Mouse (Mus musculus): Measurements from ENCODE around the gene Bspry.

Bspry gene

DNA sequence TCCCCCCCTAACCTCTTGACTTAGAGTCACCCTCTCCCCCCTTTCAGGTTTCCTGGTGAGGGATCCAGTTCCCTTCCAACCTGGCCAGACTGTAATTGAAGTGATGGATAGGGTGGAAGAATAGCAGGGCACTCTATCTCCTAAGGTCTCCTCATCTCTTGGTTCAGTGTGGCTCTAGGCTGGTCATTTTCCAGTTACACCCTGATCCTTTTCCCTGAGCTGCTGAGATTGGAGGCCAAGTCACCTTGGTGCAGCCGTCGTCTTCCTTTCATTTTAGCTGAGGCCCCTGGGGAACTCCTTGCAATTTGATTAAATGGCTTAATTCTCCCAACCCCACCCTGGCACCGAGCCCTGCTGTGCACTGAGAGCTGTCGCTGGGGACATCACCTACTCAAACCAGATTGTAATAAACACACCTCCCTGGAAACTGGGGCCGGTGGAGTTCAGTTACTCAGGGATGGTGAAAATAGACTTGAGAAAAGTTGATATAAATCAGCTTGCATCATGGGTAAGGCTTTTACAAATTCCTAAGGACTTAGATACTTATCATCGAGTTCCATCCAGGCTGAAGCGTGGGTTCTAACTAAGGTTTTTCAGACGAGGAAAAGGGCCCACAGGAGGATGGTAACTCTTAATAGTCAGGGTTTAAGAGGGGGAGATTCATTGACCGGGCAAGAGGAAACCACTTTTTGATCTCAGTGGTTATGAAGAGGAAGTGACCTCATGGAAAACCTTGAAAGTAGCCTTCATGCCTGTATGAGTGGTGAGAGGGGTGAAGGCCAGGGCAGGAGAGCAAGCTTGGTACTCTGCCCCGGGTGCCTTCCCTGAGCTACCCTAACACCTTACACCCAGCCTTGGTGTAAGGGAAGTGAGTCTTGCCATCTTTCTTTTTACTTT is 1.1 kb downstream of the Bspry start:
- DNase-seq (ENCODE audit: low spot score): no peak

DNA sequence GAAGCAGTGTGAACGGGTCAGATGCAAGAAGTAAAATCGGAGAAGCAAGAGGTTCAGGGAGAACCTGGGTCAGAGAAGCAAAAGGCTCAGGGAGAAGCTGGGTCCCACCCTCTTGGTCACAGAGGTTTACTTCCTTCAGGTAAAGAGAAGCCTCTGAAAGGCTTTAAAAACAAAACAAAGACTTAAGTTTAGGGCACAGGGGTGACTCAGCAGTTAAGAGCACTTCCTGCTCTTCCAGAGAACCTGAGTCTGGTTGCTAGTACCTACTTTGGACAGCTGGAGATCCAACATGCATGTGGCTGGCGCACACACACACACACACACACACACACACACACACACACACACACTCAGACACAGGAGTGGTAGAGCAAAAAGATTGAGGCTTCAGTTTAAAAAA is 5.1 kb downstream of the Bspry start:
- DNase-seq (ENCODE audit: low spot score): no peak

DNA sequence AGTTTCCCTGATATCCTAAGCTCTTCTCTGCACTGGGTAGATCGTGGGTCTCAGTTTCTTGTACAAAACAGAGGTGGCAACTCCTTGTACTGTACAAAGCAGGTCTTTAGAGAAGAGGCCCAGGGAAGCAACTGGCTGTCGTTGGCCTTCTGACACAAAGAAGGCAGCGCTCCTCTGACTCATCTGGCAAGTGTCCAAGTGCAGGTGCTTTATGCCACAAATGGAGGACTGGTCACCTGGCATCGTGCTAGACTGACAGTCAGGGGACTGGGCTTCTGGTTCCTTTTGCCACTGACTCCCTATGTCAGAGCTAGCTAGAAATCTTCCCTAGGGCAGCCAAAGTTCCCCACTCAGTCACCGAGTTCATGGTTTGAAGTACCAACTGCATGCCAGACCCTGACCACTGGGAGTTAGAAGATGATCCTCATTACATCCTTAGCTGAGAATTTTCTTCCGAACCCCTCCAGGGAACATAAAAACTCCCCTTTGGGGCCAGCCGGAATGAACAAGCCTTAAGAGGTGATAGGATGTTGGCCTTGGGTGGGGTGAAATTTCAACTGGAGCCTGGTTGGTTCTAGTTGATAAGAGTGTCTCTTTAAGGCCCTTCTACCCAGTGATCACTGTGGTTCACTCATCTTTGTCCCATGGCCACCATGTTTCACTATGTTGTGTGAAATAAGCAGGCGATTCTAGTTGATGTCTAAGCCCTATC is 5.8 kb downstream of the Bspry start:
- DNase-seq (ENCODE audit: low spot score): no peak

DNA sequence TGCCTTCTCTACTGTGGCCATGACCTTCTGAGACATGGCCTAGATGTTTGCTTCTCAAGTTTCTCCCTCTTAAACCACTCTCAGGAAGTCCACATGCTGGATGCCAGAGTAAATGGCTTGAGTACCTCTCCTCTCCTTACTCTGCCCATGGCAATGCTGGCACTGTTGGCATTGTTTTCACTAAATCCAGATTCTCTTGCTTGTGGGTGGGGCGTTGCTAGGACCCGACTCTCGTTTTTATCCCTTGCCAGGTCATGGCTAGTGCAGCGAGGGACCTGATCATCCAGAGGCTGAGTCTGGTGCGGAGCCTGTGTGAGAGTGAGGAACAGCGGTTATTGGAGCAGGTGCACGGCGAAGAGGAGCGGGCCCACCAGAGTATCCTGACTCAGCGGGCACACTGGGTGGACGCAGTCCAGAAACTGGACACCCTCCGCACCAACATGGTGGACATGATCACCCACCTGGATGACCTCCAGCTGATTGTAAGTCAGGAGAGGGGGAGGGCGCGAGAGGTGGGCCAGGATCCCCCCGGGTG is 6.4 kb downstream of the Bspry start:
- DNase-seq (ENCODE audit: low spot score): no peak

DNA sequence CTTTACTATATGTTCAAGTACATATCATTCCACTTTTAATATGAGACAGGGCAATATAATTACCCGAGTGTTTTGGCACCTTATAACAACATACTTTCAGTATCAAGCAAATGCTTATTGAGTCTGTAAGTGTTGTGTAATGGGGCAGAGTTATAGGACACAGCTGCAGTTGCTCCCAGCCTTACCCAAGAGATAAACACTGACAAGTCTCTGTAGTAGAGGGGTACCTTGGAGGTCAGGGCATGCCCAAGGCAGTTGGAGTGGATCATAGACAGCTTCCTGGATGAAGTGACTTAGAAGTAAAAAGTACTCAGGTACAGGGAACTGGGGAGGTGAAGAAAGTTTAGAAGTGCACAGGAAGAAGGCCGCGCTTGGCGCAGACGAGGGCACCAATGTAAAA is 7.3 kb downstream of the Bspry start:
- DNase-seq (ENCODE audit: low spot score): no peak

DNA sequence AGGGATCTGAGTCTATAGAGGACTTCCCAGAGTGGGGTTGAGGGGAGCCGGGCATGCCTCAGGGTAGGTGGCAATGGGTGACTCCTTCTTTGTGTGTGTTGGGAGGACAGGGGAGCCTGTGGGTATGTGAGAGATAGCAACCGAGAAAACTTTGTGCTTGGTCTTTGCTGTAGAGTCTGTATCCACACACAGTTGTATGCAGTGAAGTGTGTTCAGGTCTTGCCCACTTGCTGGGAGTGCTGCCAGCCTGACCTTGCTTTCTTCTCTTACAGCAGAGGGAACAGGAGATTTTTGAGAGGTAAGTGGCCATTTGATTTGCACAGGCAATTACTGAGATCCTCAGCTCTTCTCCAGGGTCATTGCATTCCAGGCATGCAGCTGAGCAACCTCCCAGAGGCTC is 8.1 kb downstream of the Bspry start:
- DNase-seq (ENCODE audit: low spot score): no peak

DNA sequence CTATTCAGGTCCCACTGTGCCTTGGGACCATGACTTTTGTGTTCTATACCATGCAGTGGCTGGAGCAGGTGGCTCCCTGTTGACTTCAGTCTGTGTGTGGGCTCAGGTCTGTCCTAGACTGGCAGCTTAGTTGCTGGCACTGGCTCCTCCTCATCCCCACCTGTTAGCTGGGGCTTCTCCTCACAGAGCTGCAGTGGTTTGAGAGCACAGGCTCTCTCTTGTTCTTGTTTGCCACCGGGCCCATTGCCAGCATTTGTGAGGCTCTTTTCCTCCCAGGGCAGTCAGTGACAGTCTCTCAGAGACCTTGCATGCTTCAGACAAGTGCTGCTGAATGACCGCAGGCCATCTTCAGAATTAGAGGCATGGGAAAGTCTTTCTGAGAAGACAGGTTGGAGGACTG is 12.8 kb downstream of the Bspry start:
- no peak for DNase-seq (ENCODE audit: low spot score)

DNA sequence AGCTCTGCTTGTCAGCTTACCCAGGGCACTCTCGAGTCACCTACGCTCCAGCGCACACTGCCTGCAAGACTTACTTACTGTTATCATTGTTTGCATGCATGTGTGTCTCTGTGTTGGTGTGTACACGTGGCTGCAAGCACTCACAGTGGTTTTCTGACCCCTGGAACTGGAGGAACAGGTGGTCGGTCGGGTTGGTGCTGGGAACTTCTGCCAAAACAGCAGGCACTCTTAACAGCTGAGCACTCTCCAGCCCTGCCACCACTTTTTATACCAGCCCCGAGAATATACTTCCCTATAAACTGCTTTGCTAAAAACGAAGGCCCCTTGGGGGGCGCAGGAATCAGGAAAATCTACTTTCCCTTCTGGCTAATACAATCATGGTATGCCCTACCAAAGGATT is 14.4 kb downstream of the Bspry start:
- no peak for DNase-seq (ENCODE audit: low spot score)

DNA sequence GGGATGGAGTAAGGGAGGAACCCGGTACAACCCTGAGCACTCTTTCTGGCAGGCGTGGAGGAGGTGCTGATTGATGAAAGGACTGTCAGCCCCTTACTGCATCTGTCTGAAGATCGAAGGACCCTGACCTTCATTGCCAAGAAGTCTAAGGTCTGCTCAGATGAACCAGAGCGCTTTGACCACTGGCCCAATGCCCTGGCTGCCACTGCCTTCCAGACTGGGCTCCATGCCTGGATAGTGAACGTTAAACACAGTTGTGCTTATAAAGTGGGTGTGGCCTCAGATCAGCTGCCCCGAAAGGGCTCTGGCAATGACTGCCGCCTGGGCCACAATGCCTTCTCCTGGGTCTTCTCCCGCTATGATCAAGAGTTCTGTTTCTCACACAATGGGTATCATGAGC is 16.1 kb downstream of the Bspry start:
- peak; percentile 98 for DNase-seq (ENCODE audit: low spot score)

DNA sequence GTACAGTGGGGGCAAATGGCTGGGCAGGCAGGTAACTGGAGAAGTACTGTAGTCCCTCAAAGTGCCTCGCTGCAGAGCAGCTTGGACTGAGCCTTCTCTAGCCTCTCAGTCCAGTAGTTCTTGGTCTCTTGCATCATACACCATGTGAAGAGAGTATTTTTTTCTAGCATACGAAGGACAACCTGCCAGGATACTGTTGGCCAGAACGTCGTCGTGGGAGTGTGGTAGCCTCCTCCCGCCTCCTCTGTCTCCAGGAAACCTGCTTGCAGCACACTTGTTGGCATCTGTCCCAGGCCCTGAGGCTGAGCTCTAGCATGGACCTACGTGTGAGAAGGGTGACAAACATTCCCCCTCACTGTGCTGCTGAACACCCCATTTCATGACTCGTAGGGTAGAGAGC is 17.0 kb downstream of the Bspry start:
- DNase-seq (ENCODE audit: low spot score): peak; percentile 99

DNA sequence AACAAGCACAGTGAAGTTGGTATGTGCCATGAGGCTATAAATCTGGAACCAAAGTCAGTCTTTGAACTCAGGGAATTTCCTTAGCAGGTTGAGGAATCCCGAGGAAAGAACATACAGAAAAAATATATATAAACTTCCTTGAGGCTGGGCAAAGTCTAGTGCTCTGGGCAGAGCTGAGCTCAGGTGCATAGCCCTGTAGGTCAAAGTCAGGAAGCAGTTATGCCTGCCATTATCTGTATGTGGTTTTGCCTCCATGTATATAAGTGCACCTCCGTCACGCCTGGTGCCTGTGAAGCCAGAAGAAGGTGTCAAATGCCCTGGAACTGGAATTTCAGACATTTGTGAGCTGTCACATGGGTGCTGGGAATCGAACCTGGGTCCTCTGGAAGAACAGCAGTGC is 20.9 kb downstream of the Bspry start:
- DNase-seq (ENCODE audit: low spot score): peak; percentile 14

DNA sequence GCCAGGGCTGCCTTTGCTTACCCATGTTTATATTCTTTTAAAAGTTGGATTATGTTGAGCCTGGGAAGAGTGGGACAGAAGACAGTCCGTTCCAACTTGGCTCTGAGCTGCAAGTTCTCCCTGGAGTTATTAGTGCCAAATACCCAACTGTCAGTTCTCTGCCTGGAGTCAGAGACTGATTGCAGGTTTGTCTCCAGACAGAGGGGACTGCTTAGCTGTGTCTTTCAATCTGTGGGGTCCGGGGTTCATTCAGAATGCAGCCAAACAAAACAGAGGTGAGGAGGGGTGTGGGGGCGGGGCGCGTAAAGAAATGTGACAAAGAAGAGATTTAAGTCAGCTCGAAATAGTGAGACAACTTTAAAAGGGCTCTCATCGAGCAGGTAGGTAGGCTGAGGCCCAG is 21.7 kb downstream of the Bspry start:
- peak; percentile 78 for DNase-seq (ENCODE audit: low spot score)

DNA sequence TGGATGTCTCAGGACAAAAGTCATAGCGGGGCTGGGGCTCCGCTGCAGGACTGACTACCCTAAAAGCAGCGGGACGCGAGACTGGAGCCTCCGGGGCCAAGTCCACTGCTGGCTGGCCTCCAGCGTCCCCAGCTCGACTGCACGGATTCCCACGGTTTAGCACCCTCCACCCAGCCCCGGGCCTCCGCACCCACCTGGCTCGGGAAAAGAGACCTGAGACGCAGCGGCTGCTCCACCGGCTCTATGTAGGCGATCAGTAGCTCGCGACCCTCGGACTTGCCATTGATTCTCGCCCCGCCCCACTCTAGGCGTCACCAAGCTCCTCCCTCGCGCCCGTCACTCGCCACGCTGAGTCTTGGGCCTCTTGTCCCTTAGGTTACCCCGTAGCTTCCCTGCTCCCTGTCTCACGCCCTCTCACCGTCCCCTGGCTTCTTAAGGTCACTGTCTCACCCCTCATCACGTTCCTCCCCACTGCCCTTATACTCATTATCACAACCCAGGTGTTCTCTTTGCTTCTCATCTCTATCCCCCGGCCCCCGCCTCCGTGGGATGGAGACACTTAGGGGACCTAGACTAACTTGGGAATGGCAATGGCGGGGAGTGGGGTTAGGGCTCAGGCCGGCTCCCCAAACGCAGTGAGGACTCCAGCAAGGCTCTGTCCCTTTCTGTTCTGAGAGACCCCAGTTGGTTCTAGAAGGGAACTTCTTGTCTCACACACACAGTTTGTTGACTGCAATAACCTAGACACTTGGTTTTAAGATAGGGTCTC is 22.3 kb downstream of the Bspry start:
- DNase-seq (ENCODE audit: low spot score): peak; percentile 93

DNA sequence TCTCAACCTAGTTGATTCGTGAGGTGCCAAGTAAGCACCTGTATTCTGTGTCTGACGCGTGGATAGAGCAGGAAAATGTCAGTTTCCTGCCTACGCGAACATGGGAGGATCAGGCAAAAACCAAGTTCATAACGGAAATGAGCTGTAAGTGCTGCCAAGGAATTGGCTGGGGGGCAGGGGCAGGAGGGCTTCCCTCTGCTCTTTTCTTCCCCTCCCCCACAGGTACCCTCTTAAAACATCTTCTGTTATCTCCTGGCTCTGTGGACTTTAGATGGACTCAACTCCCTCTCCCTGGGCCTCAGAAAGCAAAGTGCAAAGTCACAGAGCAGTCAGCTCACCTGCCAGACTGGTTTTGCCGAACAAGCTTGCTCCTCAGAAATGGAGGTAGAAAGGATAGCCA is 23.1 kb downstream of the Bspry start:
- peak; percentile 7 for DNase-seq (ENCODE audit: low spot score)

DNA sequence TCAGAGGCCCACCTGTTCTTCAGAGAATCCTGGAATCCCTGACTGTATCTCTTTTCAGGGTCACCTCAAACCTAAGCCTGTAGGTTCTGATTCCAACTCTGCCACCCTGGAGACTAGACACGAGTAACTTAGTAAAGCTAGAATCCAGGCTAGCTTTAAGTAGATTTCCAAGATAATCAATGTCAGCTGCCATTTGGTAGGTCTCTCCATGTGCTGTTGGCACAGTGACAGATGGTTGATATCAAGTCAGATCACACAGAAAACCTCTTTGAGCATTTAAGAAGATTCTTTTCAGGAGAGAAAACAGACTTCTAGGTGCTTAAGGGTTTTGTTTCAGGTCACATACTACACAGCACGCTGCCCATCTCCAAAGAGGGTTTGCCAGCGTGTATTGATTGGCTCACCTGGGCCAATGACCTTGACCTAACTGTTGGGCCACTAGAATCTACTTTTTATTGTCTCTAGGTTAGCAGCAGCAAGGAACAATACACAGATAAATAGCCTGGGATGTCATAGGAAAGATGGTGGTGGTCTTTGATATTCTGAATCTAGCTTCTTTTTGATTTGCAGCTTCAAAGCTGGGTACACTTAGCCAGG is 23.6 kb downstream of the Bspry start, which contains the start of gene Hdhd3:
TSS of gene Hdhd3 (minus strand) at position 94 of the 597 bp plus-strand sequence.
- DNase-seq (ENCODE audit: low spot score): no peak

DNA sequence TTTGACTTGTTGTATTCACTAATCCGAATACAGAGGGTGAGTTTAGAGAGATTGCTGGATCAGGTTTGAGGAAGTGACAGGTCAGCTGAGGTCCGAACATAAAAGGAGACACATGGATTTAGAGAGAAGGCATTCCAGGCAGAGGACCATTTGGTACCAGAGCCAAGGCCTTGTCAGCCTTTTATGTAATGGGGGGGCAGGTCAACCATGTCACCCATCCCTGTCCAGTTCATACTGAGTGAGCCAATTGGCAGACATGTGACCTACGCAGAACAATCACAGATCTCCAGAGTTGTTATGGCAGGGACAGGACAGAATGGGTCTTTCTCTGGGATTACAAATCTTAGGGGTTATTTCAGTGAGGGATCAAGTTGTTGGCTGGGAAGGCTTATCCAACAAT is 26.1 kb downstream of the Bspry start:
- DNase-seq (ENCODE audit: low spot score): no peak

DNA sequence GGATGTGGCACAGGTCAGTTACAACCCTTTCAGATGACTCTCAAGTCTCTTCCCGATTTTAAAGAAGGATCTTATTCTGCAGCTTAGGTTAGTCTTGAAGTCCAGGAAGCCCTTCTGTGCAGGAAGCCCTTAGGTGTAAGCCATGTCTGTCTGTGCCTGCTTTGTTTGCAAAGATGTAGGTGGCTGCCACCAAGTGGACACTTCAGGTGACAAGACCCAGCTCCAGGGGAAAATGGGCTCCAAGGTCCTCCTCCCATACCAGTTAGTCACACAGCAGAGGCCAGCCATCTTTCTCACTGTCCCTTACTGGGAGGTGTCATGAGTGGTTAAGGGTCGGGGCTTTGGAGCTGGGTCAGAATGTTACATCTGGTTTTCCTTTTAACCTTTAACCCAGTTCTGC is 26.9 kb downstream of the Bspry start:
- DNase-seq (ENCODE audit: low spot score): peak; percentile 81

DNA sequence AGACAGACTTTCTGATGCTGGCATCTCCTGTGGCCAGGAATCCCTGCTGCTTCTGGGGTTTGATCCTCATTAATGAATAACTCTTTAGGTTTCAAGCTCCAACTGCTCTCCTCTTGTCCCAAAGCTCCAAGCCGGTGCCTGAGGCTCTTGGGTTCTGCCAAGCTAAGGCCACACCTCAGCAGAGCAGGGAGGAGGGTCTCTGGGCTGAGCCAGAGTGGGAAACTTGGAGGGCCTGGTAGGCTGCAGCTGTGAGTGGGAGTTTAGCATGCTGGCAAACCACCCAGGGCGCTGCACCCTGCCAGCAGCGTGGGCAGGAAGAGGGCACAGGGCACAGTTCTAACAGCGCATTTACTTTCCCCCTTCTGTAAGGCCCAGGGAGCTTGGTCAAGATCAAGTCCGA is 29.0 kb downstream of the Bspry start:
- no peak for DNase-seq (ENCODE audit: low spot score)

DNA sequence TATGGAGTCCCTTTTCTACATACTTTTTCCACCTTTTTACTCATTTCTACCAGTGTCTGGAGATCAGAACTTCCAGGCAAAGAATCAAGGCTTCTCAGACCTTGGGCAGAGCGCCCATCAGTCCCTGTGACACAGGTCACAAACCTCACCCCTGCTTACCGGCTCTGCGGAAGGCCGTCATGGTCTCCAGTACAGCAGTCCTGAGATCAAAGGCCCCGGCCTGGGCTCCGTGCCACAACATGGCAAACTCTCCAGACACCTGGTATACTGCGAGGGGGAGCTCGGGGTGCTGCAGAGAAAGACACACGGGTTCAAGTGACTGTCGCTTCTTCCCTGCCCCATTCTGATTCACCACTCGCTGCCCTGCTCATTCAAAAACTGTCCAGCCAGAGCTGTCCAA is 30.1 kb downstream of the Bspry start:
- no peak for DNase-seq (ENCODE audit: low spot score)

DNA sequence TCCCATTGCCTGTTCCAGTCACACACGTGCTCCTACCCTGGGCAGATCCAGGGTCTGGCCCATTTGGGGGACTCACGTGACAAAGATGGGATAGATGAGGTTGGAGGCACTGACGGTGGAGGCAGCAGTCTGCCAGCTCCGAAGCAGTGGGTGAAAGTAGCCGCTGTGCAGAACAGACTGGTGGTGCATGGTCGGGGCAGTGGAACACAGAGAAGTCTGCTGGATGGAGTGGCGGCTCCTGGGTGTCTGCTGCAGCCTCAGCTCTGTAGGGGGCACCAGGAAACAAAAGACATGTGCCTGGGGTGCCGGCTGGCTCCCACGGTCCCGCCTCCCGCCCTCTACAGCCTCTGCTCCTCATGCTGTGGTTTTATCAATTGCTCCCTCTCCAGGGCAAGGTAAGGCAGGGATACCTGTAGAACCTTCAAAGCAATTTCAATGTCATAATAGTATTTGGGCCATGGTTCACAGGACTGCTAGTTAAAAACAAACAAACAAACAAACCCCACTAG is 34.2 kb downstream of the Bspry start:
- DNase-seq (ENCODE audit: low spot score): no peak

DNA sequence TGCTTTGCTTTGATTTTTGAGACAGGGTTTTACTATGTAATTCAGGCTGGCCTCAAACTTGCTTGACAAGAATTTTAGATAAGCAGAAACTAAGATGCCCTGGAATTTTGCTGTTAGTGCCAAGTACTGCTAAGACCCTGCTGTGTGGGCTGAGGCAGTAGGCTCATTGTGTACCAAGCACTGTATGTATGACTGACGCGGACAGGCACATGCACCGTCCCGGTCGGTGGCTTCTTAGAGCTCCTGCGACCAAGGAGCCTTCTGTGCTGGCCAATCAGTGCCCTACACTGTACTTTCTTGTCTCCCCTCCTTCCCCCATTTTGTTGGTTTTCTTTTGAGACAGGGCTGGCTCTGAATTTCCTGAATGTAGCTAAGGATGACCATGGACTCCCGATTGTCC is 35.1 kb downstream of the Bspry start:
- DNase-seq (ENCODE audit: low spot score): no peak

DNA sequence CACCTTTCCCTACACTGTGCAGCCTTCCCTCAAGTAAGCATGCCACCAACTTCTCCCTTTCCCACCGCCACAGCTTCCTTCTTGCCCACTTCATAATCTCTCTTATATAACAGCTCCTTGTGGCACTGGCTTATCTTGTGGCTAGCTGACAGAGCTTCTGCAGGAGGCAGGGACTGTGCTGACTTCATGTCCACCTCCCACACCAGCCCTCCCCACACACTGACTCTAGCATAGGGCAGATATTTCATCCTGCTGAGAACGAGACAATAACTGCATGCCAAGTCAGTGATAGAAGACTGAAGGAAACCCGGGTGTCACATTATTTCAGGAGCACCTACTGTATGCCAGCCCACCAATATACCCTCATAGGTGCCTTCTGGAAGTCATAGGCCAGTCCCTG is 35.6 kb downstream of the Bspry start:
- no peak for DNase-seq (ENCODE audit: low spot score)
